Mouse (Mus musculus) heart, postnatal 14 days (tissue): ENCODE measurements around the gene Rho. TPM values are rescaled to one million over a fixed set of nuclear protein-coding genes. Genes with fewer than 3 reads are reported as not detected.

Source experiments
- DNase-seq, 2 experiments: peaks; one replicate each; pipeline ENCODE4 v3.0.0; 2021 to 2022
- intact Hi-C: fragments of 180-260 bp; cut with DNase I; formaldehyde crosslinking; loops from one replicate; pipeline ENCODE4 v1.15.1; 2025
- total RNA-seq, 2 experiments: library from RNA; stranded (reverse); gene quantifications; 2 replicates each; pipeline ENCODE4 v1.2.3; 2021

Rho gene
- total RNA-seq, 2 experiments from 2014 or later: 0.07 to 0.12 TPM

DNA sequence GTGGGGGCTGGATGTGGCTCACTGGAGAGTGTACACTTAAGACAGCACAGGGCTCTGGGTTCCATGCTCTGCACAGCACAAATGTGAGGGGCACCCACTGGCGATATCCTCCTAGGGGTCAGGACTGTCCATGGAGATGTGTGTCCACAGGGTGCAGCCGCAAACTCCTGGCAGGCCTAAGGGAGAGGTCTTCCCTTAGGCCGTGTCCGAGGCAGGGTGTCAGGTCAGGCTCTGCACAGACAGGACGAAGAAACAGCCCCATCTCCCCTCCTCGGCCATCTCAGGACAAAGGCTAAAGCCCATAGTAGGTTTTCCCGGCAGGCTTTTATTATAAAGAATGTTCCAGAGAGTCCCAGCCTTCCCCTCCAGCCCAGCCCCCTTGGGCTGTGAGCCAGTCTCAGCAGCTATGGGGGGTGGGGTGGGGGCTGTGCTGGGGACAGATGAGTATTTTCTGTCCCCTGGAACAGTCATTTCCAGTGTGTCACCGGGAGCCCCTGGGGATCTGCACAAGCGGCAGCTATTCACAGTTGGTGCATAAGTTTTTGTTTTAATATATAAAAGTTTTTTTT is 23.0 kb downstream of the Rho start:
- DNase-seq: no peak
- intact Hi-C loops: loop anchor here (5.0 kb wide), 1 partner anchor 102 kb away; the partner anchor contains the start of genes Ift122 and Mbd4

DNA sequence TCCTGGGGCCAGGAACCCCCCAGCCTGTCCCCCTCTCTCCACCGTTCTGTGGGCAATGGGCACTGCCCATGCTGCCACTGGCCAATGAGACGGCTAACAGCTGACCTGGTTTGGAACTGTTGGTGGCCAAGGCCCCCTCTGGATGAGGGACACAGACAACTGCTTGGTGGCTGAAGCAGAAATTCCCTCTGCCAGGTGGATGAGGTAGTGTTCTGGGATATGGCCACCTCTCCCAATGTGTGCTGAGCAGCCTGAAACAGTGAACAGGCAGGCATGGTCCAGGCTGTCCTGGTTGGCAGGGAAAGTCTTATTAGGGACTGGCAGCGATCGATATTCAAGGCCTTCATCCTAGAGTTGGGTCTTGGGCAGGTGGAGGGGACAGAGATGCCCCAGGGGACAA is 23.6 kb downstream of the Rho start:
- no peak for DNase-seq
- intact Hi-C loops: loop anchor here (5.0 kb wide), 1 partner anchor 103 kb away; the partner anchor contains the start of genes Ift122 and Mbd4

- no peak for DNase-seq
- intact Hi-C loops: loop anchor here (5.0 kb wide), 1 partner anchor 103 kb away; the partner anchor contains the start of genes Ift122 and Mbd4
These were observed 24.1 kb downstream of the Rho start for GRCm38 (mm10) chr6:115955664-115956063.

GRCm38 (mm10) chr6:115956418-115956921 is 24.9 kb downstream of the Rho start:
- DNase-seq: no peak
- intact Hi-C loops: loop anchor here (5.0 kb wide), 1 partner anchor 104 kb away; the partner anchor contains the start of genes Ift122 and Mbd4

- intact Hi-C loops: loop anchor here (5.0 kb wide), 1 partner anchor 105 kb away; the partner anchor contains the start of genes Ift122 and Mbd4
- DNase-seq: peak; percentile 70
These were observed 25.5 kb downstream of the Rho start for GRCm38 (mm10) chr6:115956922-115957601.

DNA sequence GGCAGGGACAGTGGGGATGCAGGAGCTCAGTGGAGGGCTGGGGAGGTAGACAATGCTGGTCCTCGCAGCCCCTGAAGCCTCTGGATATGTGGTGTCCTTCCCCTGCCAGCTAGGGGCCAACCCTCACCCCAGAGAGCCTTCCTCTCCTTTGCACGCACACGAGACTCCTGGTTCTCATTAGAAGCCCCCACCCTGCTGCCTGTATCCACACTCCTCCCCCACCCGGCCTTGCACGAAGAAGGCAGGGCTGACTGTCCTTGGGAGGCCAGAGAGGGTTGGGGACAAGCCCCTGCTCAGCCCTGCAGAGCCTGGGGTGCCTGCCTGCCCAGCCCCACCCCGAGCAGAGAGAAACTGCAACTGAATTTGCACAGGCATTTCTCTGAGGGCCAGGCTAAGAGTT is 26.1 kb downstream of the Rho start:
- no peak for DNase-seq
- intact Hi-C loops: loop anchor here (2.0 to 5.0 kb wide), 3 partner anchors 47 to 105 kb away; partner anchors contain the start of genes Ift122 and Mbd4

GRCm38 (mm10) chr6:115958445-115958844 is 26.9 kb downstream of the Rho start:
- intact Hi-C loops: loop anchor here (2.0 to 5.0 kb wide), 3 partner anchors 46 to 106 kb away; partner anchors contain the start of genes Ift122 and Mbd4
- DNase-seq: no peak

GRCm38 (mm10) chr6:115959151-115959691 is 27.7 kb downstream of the Rho start:
- intact Hi-C loops: loop anchor here (2.0 to 5.0 kb wide), 3 partner anchors 46 to 107 kb away; partner anchors contain the start of genes Ift122 and Mbd4
- peak; percentile 88 to 93 for DNase-seq

DNA sequence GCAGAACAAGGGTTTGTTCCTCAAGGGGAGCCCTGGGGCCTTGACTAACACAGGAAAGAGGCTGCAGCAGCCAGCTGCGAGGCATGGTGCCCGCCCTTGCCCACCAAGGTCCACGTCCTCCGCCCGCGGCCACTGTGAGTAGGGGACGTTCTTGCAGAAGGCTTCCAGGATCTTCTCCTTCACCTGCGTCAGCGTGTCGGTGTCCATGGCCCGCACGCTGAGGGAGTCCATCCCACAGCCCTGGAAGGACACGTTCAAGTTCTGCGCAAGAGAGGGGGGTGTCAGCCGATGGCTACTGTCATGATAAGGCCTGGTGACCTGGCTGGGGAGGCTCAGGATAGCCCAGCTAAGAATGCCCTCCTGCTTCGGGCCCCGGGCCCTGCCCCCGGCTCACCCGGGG is 28.8 kb downstream of the Rho start:
- intact Hi-C loops: loop anchor here (2.0 kb wide), 1 partner anchor 46 kb away; no protein-coding TSS in a partner anchor
- no peak for DNase-seq

- DNase-seq: no peak
- intact Hi-C loops: loop anchor here (2.0 kb wide), 2 partner anchors 31 to 47 kb away; no protein-coding TSS in a partner anchor
These were observed 30.2 kb downstream of the Rho start for GRCm38 (mm10) chr6:115961743-115962142.

GRCm38 (mm10) chr6:115962439-115963085 is 31.0 kb downstream of the Rho start:
- no peak for DNase-seq
- intact Hi-C loops: loop anchor here (2.0 kb wide), 1 partner anchor 30 kb away; no protein-coding TSS in a partner anchor

DNA sequence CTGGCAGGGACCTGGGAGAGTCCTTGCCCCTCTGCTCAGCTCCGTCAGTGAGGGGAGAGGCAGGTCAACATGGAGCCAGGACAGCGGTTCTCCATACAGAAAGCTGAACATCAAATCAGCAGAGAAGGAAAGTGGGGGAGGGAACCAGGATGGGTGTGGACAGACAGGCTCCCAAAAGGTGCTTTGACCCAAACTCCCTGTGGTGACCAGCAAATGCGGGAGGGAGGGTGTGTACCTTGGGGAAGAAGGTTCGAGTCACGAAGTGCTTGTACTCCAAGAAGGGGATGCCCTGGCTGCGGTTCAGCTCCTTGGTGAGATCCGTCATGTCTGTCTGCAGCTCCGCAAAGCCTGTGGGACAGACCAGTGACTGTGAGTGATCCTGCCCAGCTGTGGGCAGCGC is 32.1 kb downstream of the Rho start:
- no peak for DNase-seq
- intact Hi-C loops: loop anchor here (2.0 kb wide), 1 partner anchor 29 kb away; no protein-coding TSS in a partner anchor

DNA sequence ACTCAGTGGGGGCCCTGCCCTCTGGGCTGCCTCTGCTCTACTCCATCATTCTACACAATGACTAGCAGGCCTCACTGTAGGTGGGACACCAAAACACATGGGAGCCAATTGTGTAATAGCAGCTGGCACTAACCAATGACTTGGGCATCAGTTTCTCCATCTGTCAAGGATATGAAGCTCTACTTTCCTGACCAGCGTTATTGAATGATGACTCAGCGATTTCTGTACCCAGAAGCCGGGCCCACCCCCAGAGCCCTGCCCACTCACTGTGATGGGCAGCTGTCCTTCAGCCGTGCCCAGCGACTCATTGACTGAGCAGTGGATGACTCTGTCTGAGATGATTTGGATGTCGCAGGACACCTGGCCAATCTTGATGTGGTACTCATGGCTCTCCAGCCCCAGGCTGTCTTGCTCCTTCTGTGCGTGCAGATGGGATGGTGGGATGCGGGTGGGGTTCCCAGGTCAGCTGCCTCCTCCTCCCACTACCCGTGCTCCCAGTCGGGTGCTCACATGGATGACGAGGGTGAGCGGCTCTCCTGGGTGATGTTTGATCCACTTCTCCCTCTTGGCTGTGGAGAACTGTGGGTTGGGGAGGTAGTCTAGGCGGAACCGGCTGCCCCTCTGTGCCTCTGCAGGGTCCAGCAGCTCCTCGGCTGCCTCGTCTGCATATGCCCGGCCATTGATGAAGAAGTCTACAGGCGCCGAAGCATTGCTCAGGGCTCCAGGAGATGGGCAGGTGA is 34.8 kb downstream of the Rho start:
- intact Hi-C loops: no loop called here
- no peak for DNase-seq

DNA sequence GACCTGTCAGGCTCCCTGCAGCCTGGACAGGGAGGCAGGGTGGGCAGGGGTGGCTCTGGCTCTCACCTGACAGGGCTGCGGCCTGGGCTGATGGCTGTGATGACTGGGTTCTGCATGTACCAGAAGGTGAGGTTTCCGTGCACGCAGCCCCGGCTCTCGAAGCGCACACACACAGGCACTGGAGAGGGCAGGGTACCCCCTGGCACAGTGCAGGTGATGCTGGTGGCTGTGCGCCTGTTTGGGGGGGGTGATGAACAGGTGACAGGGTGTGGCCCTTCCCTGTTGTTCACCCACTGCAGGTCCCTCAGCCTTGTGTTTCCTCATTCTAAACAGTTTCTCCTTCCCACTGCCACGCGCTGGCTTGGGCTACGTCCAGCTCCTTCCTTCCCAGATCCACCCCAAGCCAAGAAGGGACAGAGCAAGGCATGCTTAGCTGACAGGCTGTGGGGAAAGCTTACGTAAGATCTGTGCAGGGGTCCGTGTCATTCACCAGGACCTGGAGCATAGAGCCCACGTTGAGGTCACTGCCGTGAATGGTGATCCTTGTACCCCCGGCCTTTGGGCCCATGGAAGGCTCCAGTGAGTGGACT is 35.8 kb downstream of the Rho start:
- no peak for DNase-seq
- intact Hi-C loops: no loop called here

DNA sequence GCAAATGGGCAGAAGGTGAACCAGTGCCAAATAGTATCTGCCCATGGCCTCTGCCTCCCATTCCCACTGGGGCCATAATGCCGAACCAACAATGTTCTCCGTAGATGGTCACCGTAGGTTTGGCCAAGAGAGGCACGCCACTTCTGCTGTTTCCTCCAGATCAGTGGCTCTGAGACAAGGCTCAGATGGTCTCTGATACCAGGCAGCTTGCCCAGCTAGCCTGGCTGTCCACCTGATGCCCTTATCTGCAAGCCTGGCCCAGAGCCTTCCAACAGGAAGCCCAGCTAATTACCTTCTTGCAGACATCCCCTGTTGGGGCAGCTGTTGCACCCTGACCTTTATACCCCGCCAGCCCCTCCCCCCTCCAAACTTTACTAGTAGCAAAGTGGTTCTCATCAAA is 36.5 kb downstream of the Rho start:
- no peak for DNase-seq
- intact Hi-C loops: no loop called here

GRCm38 (mm10) chr6:115968700-115969099 is 37.2 kb downstream of the Rho start:
- intact Hi-C loops: no loop called here
- no peak for DNase-seq

GRCm38 (mm10) chr6:115969103-115969502 is 37.6 kb downstream of the Rho start:
- DNase-seq: no peak
- intact Hi-C loops: no loop called here

- intact Hi-C loops: no loop called here
- no peak for DNase-seq
These were observed 38.4 kb downstream of the Rho start for GRCm38 (mm10) chr6:115969952-115970351.
